ENCODE assay signal across 20 mouse cellular contexts in the genomic region with DNA sequence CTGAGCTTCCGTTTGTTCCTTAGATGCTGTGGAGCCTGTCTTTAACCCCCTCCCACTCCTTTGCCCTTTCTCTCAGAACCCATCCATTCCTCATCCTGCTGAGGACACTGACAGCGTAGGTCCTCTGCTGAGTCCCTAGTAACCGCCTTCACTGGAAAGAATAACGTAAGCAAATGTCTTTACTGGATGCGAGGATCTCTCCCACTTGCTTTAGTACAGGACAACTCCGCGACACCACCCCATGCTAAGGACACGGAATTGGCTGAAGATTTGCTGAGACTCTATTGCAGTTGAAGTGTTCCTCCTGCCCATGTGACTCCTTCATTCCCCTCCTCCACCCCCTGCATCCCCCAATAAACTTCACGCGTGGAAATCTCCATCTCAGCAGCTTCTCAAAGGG.
"Had no signal": no experiment of that assay in that cellular context is flagged by ENCODE, and none has a peak within 500 bp of the region (broad histone marks: within the 10 kb centered on the region; RNA-seq: fewer than 3 reads in every experiment).

No protein-coding gene starts in this region.

- ATAC-seq: intestine, embryonic 16.5 days; liver, postnatal 0 days; midbrain, embryonic 15.5 days had no signal

- H3K4me3 ChIP-seq: layer of hippocampus, adult 2 months; limb, embryonic 15.5 days; midbrain, embryonic 12.5 days; midbrain, embryonic 15.5 days; neural tube, embryonic 12.5 days; neural tube, embryonic 15.5 days had no signal

- H3K4me2 ChIP-seq: limb, embryonic 15.5 days; midbrain, embryonic 12.5 days; midbrain, embryonic 15.5 days had no signal

- H3K36me3 ChIP-seq: limb, embryonic 15.5 days; midbrain, embryonic 12.5 days; midbrain, embryonic 15.5 days; neural tube, embryonic 12.5 days; neural tube, embryonic 15.5 days had no signal

- H3K9ac ChIP-seq: limb, embryonic 15.5 days; liver, embryonic 14.5 days; liver, postnatal 0 days; midbrain, embryonic 12.5 days; midbrain, embryonic 15.5 days; neural tube, embryonic 12.5 days; neural tube, embryonic 15.5 days had no signal

- H3K9me3 ChIP-seq: limb, embryonic 15.5 days; midbrain, embryonic 15.5 days; neural tube, embryonic 15.5 days had no signal

- H3K27ac ChIP-seq: layer of hippocampus, adult 2 months; limb, embryonic 15.5 days; liver, embryonic 14.5 days; macrophage; midbrain, embryonic 12.5 days; midbrain, embryonic 15.5 days; neural tube, embryonic 12.5 days; neural tube, embryonic 15.5 days; stomach, postnatal 0 days had no signal

- DNase-seq: kidney, adult 18-20 months; kidney, postnatal 14 days; layer of hippocampus, adult 9-11 months; right cerebral cortex, adult 18-20 months; right cerebral cortex, postnatal 14 days; right cerebral cortex, postnatal 4 days; thymus, adult 2 months; thymus, postnatal 14 days; thymus, postnatal 4 days had no signal

- H3K27me3 ChIP-seq: neural tube, embryonic 15.5 days had no signal
